Mouse (Mus musculus): ENCODE results near the gene Abca13.

DNA sequence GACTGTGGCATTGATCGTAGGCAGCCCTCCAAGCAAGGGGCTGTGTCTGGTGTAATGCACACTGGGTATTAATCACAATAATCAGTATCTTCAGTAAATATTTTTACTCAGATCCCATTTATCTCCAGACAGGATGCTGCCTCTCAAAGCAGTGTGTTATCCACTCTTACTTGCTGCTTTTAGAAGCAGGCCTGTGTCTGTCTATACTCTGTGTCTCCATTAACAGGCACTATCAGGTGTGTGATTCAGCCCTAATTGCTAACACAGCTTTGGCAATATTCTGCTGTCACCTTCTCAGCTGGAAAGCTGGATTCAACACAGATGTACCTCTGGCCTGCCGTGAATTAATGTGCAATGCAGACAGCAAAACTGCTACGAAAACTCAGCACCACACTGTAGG lies 455.5 kb downstream of the Abca13 start:
- TF ChIP-seq CTCF (IDR thresholded peaks at IDR 0.05; ENCODE audit: borderline replicate concordance, control insufficient read depth, extremely low read depth, insufficient read depth, low read length, poor library complexity) = no peak
- no peak for TF ChIP-seq POLR2A (IDR thresholded peaks at IDR 0.05; ENCODE audit: control insufficient read depth, extremely low read depth, insufficient read depth, low read length, poor library complexity)

All from thymus, adult 2 months (tissue).